Mouse (Mus musculus) thymus, adult 2 months (tissue): Measurements from ENCODE around the gene Otud5. TPM values are rescaled to one million over a fixed set of nuclear protein-coding genes. Genes with fewer than 3 reads are reported as not detected.
A peak's percentile ranks its signal among the peaks of the same experiment; 100 is the strongest.

Source experiments
- DNase-seq: peaks from one replicate; pipeline ENCODE4 v3.0.0; 2021
- H3K27ac ChIP-seq: fragments of 200-500 bp; 2 replicates; pipeline ENCODE4 v1.5.1; 2012; ENCODE audit warnings: low read length, control low read depth; ENCODE audit not compliant: control insufficient read depth, insufficient read depth
- H3K27me3 ChIP-seq: fragments of 200-500 bp; 2 replicates; pipeline ENCODE4 v1.6.1; 2012; ENCODE audit warnings: mild to moderate bottlenecking, low read length, moderate library complexity, mixed read lengths; ENCODE audit not compliant: control insufficient read depth, insufficient read depth
- H3K36me3 ChIP-seq: fragments of 200-500 bp; 2 replicates; pipeline ENCODE4 v1.6.1; 2012; ENCODE audit warnings: mild to moderate bottlenecking, low read length, moderate library complexity; ENCODE audit not compliant: control insufficient read depth, insufficient read depth
- H3K4me1 ChIP-seq: fragments of 200-500 bp; replicated peaks from 2 replicates; pipeline ENCODE4 v1.6.1; 2012; ENCODE audit warnings: low read length; ENCODE audit not compliant: control insufficient read depth, insufficient read depth
- H3K4me3 ChIP-seq: fragments of 200-500 bp; 2 replicates; pipeline ENCODE4 v1.5.1; 2012; ENCODE audit warnings: mild to moderate bottlenecking, low read length, control low read depth, moderate library complexity; ENCODE audit not compliant: control insufficient read depth, insufficient read depth
- CTCF ChIP-seq: fragments of 200-500 bp; IDR thresholded peaks from 2 replicates; pipeline ENCODE4 v1.5.1; 2012; ENCODE audit warnings: mild to moderate bottlenecking, control low read depth, low read length, moderate library complexity, borderline replicate concordance; ENCODE audit not compliant: control insufficient read depth, poor library complexity, insufficient read depth; ENCODE audit errors: extremely low read depth
- POLR2A ChIP-seq: fragments of 200-500 bp; IDR thresholded peaks from 2 replicates; pipeline ENCODE4 v1.6.1; 2012; ENCODE audit warnings: mild to moderate bottlenecking, low read length, control low read depth, moderate library complexity; ENCODE audit not compliant: control insufficient read depth, poor library complexity, insufficient read depth; ENCODE audit errors: extremely low read depth
- WGBS: fragments of 180-500 bp; shearing (Covaris S2); methylation state at CpG from one replicate; pipeline ENCODE4 v1.1.7; 2018; 5-methylcytosine and 5-hydroxymethylcytosine counted together
- polyA plus RNA-seq: library from polyadenylated mRNA; depleted of rRNA; stranded (reverse); fragments of >200 nt; gene quantifications from 2 replicates; pipeline ENCODE4 v1.2.3, GENCODE M21; 2012

Otud5 gene
- polyA plus RNA-seq, 1 experiment, result 112 TPM

GRCm38 (mm10) chrX:7821865-7822779 is 19.0 kb upstream of the Otud5 start, which contains the start of gene Kcnd1:
Gene Kcnd1, plus strand, starts transcription at chrX:7822289.
- WGBS, result 11% methylated on average over 22 of the region's 24 CpGs
- no peak for DNase-seq
- Histone ChIP-seq H3K27ac (no peak within 1 kb of the TSS), H3K4me3 (no peak within 1 kb of the TSS), H3K4me1 (peaks cover 6% of the 10 kb centered on the region; the same call in 1 of the 2 replicates), H3K36me3 (no peaks in the 10 kb centered on the region), H3K27me3 (no peaks in the 10 kb centered on the region)
- TF ChIP-seq POLR2A (no peak), CTCF (no peak)

GRCm38 (mm10) chrX:7837146-7837545 is 4.0 kb upstream of the Otud5 start:
- H3K4me3 ChIP-seq, result no peak overlapping the region
- H3K36me3 ChIP-seq, result no peaks in the 10 kb centered on the region
- no peak for DNase-seq
- TF ChIP-seq CTCF, result no peak
- no peak for TF ChIP-seq POLR2A
- H3K27me3 ChIP-seq, result no peaks in the 10 kb centered on the region
- H3K27ac ChIP-seq, result no peak overlapping the region
- WGBS, result 92% methylated on average over 1 of the region's 1 CpGs
- no peaks in the 10 kb centered on the region for H3K4me1 ChIP-seq

- Histone ChIP-seq H3K4me3 (no peak overlapping the region), H3K27ac (no peak overlapping the region), H3K27me3 (no peaks in the 10 kb centered on the region), H3K36me3 (no peaks in the 10 kb centered on the region), H3K4me1 (0 out of 2 replicates have a peak, but pooled peaks cover 8% of the 10 kb centered on the region)
- no peak for DNase-seq
- 2% methylated on average over 7 of the region's 7 CpGs for WGBS
- no peak for TF ChIP-seq CTCF
- TF ChIP-seq POLR2A, result no peak
These were observed 362 bp upstream of the Otud5 start for GRCm38 (mm10) chrX:7840842-7841162.

DNA sequence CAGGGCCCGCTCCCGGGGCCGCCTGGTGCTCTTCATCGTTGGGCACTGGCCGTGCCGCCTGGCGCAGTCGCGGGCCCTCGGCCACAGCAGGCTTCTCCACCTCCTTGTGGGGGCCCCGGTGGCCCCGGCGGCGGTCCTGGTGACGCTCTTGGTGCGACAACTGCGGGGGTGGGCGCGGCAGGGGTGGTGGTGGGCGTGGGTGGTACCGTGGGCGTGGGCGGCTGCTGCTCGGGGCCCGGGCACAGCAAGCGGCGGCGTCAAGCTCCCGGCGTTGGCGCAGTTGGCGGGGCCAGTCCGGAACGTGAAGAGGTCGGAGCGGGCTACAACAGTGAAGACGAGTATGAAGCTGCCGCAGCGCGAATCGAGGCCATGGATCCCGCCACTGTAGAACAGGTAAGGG is 1.2 kb downstream of the Otud5 start:
- Histone ChIP-seq H3K27me3 (no peaks in the 10 kb centered on the region), H3K4me1 (0 out of 2 replicates have a peak, but pooled peaks cover 8% of the 10 kb centered on the region), H3K27ac (no peak overlapping the region; the same call in 1 of the 2 replicates), H3K36me3 (no peaks in the 10 kb centered on the region), H3K4me3 (peak overlapping the region; percentile 96)
- DNase-seq, result peak; percentile 19
- no peak for TF ChIP-seq CTCF
- TF ChIP-seq POLR2A, result no peak
- 3% methylated on average over 36 of the region's 42 CpGs for WGBS

DNA sequence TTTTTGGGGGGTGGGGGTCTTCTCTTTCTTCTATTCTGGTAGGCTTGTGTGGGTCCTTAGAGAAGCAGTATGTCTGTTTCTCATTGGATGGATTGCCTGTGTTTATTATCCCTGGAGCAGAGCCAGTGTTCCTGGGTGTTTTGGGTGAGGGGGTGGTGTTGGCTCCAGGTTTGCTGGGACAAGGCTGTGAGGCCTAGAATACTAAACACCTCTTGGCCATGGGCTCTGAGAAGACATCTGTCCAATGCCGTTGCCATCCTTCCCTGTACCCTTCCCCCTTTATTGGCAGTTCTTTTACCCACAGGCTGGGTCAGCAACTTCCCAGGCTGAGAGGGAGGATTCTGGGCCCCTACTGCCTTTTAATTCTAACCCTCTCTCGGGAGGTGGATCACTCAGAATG is 6.7 kb downstream of the Otud5 start:
- WGBS, result 89% methylated on average over 2 of the region's 2 CpGs
- no peaks in the 10 kb centered on the region for H3K27me3 ChIP-seq
- TF ChIP-seq POLR2A (no peak), CTCF (no peak)

DNA sequence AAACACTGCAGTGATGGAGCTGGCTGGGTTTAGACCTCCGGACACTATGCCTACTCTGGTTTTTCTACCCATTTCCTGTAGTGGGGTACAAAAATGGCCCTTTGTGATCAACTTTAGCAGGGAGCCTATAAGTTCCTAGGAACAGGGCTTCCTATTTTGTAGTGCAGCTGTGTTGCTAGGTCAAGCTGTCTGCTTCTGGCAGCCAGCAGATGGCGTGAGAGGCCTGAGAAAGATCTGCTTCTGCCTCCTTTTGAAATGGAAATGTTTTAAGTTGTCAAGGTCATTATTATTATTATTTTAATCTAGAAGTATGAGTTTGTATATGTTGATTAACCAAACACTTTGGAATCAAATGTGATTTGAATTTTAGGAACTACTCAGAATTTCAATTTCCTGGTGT is 13.4 kb downstream of the Otud5 start:
- H3K4me1 ChIP-seq, result no peaks in the 10 kb centered on the region
- no peak for TF ChIP-seq CTCF
- TF ChIP-seq POLR2A, result no peak
- no peaks in the 10 kb centered on the region for H3K27me3 ChIP-seq
- peak; percentile 30 for DNase-seq
- no peak overlapping the region for H3K27ac ChIP-seq
- H3K4me3 ChIP-seq, result no peak overlapping the region
- WGBS, result 14% methylated on average over 2 of the region's 2 CpGs
- 0 out of 2 replicates have a peak, but pooled peaks cover 3% of the 10 kb centered on the region for H3K36me3 ChIP-seq

More for the DNA sequence above, 6.7 kb downstream of the Otud5 start:
- Histone ChIP-seq H3K27ac (no peak overlapping the region), H3K4me3 (no peak overlapping the region), H3K36me3 (peaks cover 4% of the 10 kb centered on the region; the same call in 1 of the 2 replicates), H3K4me1 (0 out of 2 replicates have a peak, but pooled peaks cover 7% of the 10 kb centered on the region)
- no peak for DNase-seq
